Mouse (Mus musculus) neural tube, embryonic 11.5 days (tissue): ENCODE measurements around the gene Fbxl20. TPM values are rescaled to one million over a fixed set of nuclear protein-coding genes. Genes with fewer than 3 reads are reported as not detected.
"Not testable (repeated sequence)": the region's sequence is repeated elsewhere in the genome, so short reads cannot be mapped to it uniquely, and the experiment has no call there.

Experiments used
- ATAC-seq: fragments of 200-750 bp; cut with Nextera tagmentation; 2 replicates; pipeline ENCODE4 v1.8.0; 2017; ENCODE audit warnings: moderate number of reproducible peaks, mild to moderate bottlenecking, moderate TSS enrichment, moderate library complexity; ENCODE audit not compliant: insufficient read depth, low FRiP score, low TSS enrichment
- DNase-seq: peaks from one replicate; pipeline ENCODE4 v3.0.0-alpha.2; 2015; ENCODE audit warnings: low spot score
- H3K27ac ChIP-seq: fragments of 300-500 bp; sonication (generic); 2 replicates; pipeline ENCODE4 v1.5.1; 2014; ENCODE audit warnings: low read depth, mild to moderate bottlenecking, low read length
- H3K27me3 ChIP-seq: fragments of 300-500 bp; sonication (generic); 2 replicates; pipeline ENCODE4 v1.6.1; 2014; ENCODE audit warnings: mild to moderate bottlenecking, low read length, mixed read lengths; ENCODE audit not compliant: control insufficient read depth, insufficient read depth
- H3K36me3 ChIP-seq: fragments of 300-500 bp; sonication (generic); 2 replicates; pipeline ENCODE4 v1.6.1; 2014; ENCODE audit warnings: mild to moderate bottlenecking, low read length, moderate library complexity, mixed read lengths; ENCODE audit not compliant: control insufficient read depth, insufficient read depth
- H3K4me1 ChIP-seq: fragments of 300-500 bp; sonication (generic); 2 replicates; pipeline ENCODE4 v1.6.1; 2014; ENCODE audit warnings: low read length, mixed read lengths; ENCODE audit not compliant: control insufficient read depth, insufficient read depth
- H3K4me2 ChIP-seq: fragments of 300-500 bp; sonication (generic); 2 replicates; pipeline ENCODE4 v1.6.1; 2014; ENCODE audit warnings: low read depth, mild to moderate bottlenecking, moderate library complexity
- H3K4me3 ChIP-seq: fragments of 300-500 bp; sonication (generic); 2 replicates; pipeline ENCODE4 v1.5.1; 2014; ENCODE audit warnings: low read depth, low read length
- H3K9ac ChIP-seq: fragments of 300-500 bp; sonication (generic); 2 replicates; pipeline ENCODE4 v1.6.1; 2014; ENCODE audit warnings: mild to moderate bottlenecking, low read length
- H3K9me3 ChIP-seq: fragments of 300-500 bp; sonication (generic); 2 replicates; pipeline ENCODE4 v1.6.1; 2016; ENCODE audit warnings: low read length; ENCODE audit not compliant: control insufficient read depth
- WGBS: fragments of 180-500 bp; shearing (Covaris S2); extraction: QIAGEN DNeasy Blood & Tissue Kit; methylation state at CpG from one replicate; pipeline ENCODE4 v1.1.7; 2014; 5-methylcytosine and 5-hydroxymethylcytosine counted together
- polyA plus RNA-seq: library from polyadenylated mRNA; unstranded; fragments of >200 nt; fragmentation: Nextera tagmentation; extraction: Ambion mirVana; gene quantifications from 2 replicates; pipeline ENCODE4 v1.2.1, GENCODE M21; 2014

Fbxl20 gene
- 24.1 and 26.8 TPM in 2 replicates for polyA plus RNA-seq

- WGBS: under 1% methylated on average over 55 of the region's 65 CpGs
- peak; percentile 95 for DNase-seq
These were observed at the start of gene Fbxl20 for GRCm38 (mm10) chr11:98149786-98150624. Gene Fbxl20, minus strand, starts transcription at chr11:98150403.

GRCm38 (mm10) chr11:98192901-98193805 is 43.0 kb upstream of the Fbxl20 start, which contains the start of gene Med1:
Gene Med1, minus strand, starts transcription at chr11:98193293.
- Histone ChIP-seq H3K4me3 (peak within 1 kb of the TSS; percentile 85), H3K4me1 (peaks cover 3% of the 10 kb centered on the region; the same call in 1 of the 2 replicates), H3K27me3 (no peaks in the 10 kb centered on the region), H3K9ac (peak within 1 kb of the TSS; percentile 83), H3K4me2 (peak within 1 kb of the TSS; percentile 66), H3K9me3 (no peaks in the 10 kb centered on the region), H3K27ac (peak within 1 kb of the TSS; percentile 63), H3K36me3 (peaks cover 8% of the 10 kb centered on the region; the same call in 1 of the 2 replicates)
- DNase-seq: peak; percentile 94
- ATAC-seq: peak; percentile 84
- WGBS: under 1% methylated on average over 53 of the region's 53 CpGs

More at GRCm38 (mm10) chr11:98149786-98150624, at the start of gene Fbxl20:
- peak within 1 kb of the TSS; percentile 95 for H3K4me3 ChIP-seq
- peaks cover 10% of the 10 kb centered on the region for H3K4me1 ChIP-seq
- H3K27ac ChIP-seq: peak within 1 kb of the TSS; percentile 90
- peaks cover 2% of the 10 kb centered on the region for H3K36me3 ChIP-seq
- no peaks in the 10 kb centered on the region for H3K9me3 ChIP-seq
- no peaks in the 10 kb centered on the region for H3K27me3 ChIP-seq
- peak within 1 kb of the TSS; percentile 100 for H3K4me2 ChIP-seq
- H3K9ac ChIP-seq: peak within 1 kb of the TSS; percentile 94
- peak; percentile 86 for ATAC-seq

GRCm38 (mm10) chr11:98190820-98191219 is 40.6 kb upstream of the Fbxl20 start:
- H3K27me3 ChIP-seq: no peaks in the 10 kb centered on the region
- no peaks in the 10 kb centered on the region for H3K9me3 ChIP-seq
- DNase-seq: no peak
- H3K4me2 ChIP-seq: no peak overlapping the region
- no peak for ATAC-seq
- H3K4me3 ChIP-seq: no peak overlapping the region
- no peak overlapping the region for H3K27ac ChIP-seq
- H3K36me3 ChIP-seq: peaks cover 8% of the 10 kb centered on the region; the same call in 1 of the 2 replicates
- no peak overlapping the region for H3K9ac ChIP-seq
- peaks cover 3% of the 10 kb centered on the region; the same call in 1 of the 2 replicates for H3K4me1 ChIP-seq
- WGBS: 95% methylated on average over 5 of the region's 5 CpGs

- no peak for DNase-seq
- no peak overlapping the region for H3K27ac ChIP-seq
- no peaks in the 10 kb centered on the region for H3K9me3 ChIP-seq
- 94% methylated on average over 9 of the region's 9 CpGs for WGBS
- no peak overlapping the region for H3K4me2 ChIP-seq
- no peak overlapping the region for H3K4me3 ChIP-seq
- H3K4me1 ChIP-seq: peaks cover 3% of the 10 kb centered on the region; the same call in 1 of the 2 replicates
- ATAC-seq: no peak
- peaks cover 20% of the 10 kb centered on the region for H3K36me3 ChIP-seq
- no peaks in the 10 kb centered on the region for H3K27me3 ChIP-seq
- no peak overlapping the region for H3K9ac ChIP-seq
These were observed 37.6 kb upstream of the Fbxl20 start for GRCm38 (mm10) chr11:98187640-98188395.

GRCm38 (mm10) chr11:98182149-98182548 is 31.9 kb upstream of the Fbxl20 start:
- not testable (repeated sequence) for H3K4me1 ChIP-seq, H3K4me3 ChIP-seq, DNase-seq, H3K4me2 ChIP-seq, ATAC-seq, H3K9ac ChIP-seq, H3K27me3 ChIP-seq, H3K27ac ChIP-seq, H3K9me3 ChIP-seq
- WGBS: 94% methylated on average over 3 of the region's 3 CpGs
- H3K36me3 ChIP-seq: peaks cover 24% of the 10 kb centered on the region

- Histone ChIP-seq H3K9me3 (no peaks in the 10 kb centered on the region), H3K36me3 (peaks cover 11% of the 10 kb centered on the region; the same call in 1 of the 2 replicates), H3K4me2 (no peak overlapping the region), H3K4me3 (no peak overlapping the region), H3K27me3 (no peaks in the 10 kb centered on the region), H3K9ac (no peak overlapping the region), H3K27ac (no peak overlapping the region), H3K4me1 (no peaks in the 10 kb centered on the region)
- ATAC-seq: no peak
- 93% methylated on average over 1 of the region's 1 CpGs for WGBS
- DNase-seq: no peak
These were observed 18.2 kb upstream of the Fbxl20 start for GRCm38 (mm10) chr11:98168400-98168799.

GRCm38 (mm10) chr11:98155094-98155493 is 4.9 kb upstream of the Fbxl20 start:
- Histone ChIP-seq H3K36me3 (peaks cover 21% of the 10 kb centered on the region), H3K4me2 (no peak overlapping the region), H3K4me1 (no peaks in the 10 kb centered on the region), H3K9me3 (no peaks in the 10 kb centered on the region), H3K4me3 (no peak overlapping the region), H3K27me3 (no peaks in the 10 kb centered on the region), H3K9ac (no peak overlapping the region), H3K27ac (no peak overlapping the region)
- DNase-seq: no peak
- 87% methylated on average over 6 of the region's 6 CpGs for WGBS
- ATAC-seq: no peak

GRCm38 (mm10) chr11:98150625-98151156 is 488 bp upstream of the Fbxl20 start:
- no peaks in the 10 kb centered on the region for H3K9me3 ChIP-seq
- H3K4me2 ChIP-seq: no peak overlapping the region; the same call in 1 of the 2 replicates
- WGBS: 13% methylated on average over 10 of the region's 10 CpGs
- H3K36me3 ChIP-seq: peaks cover 4% of the 10 kb centered on the region
- ATAC-seq (no peak), DNase-seq (no peak)
- peaks cover 10% of the 10 kb centered on the region for H3K4me1 ChIP-seq
- no peak overlapping the region for H3K9ac ChIP-seq
- peak overlapping the region; percentile 95; the same call in 1 of the 2 replicates for H3K4me3 ChIP-seq
- H3K27ac ChIP-seq: no peak overlapping the region
- H3K27me3 ChIP-seq: no peaks in the 10 kb centered on the region
